Mouse (Mus musculus): ENCODE data around the gene Gabrd.

Gabrd gene

GRCm38 (mm10) chr4:155344299-155344600 is 53.7 kb downstream of the Gabrd start:
- in situ Hi-C loops (cut with MboI, MseI): no loop called here

- in situ Hi-C loops (cut with MboI, MseI): no loop called here
These were observed 54.3 kb downstream of the Gabrd start for GRCm38 (mm10) chr4:155343415-155344298.

- in situ Hi-C loops (cut with MboI, MseI): no loop called here
These were observed 61.4 kb downstream of the Gabrd start for GRCm38 (mm10) chr4:155336284-155337050.
